Mouse (Mus musculus) neural tube, embryonic 12.5 days (tissue): ENCODE data around the gene Cdan1. TPM values are rescaled to one million over a fixed set of nuclear protein-coding genes. Genes with fewer than 3 reads are reported as not detected.
"Not testable (repeated sequence)": the region's sequence is repeated elsewhere in the genome, so short reads cannot be mapped to it uniquely, and the experiment has no call there.

Source experiments
- ATAC-seq: fragments of 200-750 bp; cut with Nextera tagmentation; 2 replicates; pipeline ENCODE4 v1.8.0; 2017; ENCODE audit warnings: low read depth, mild to moderate bottlenecking, moderate TSS enrichment, moderate library complexity; ENCODE audit not compliant: low FRiP score
- H3K27ac ChIP-seq: fragments of 300-500 bp; sonication (generic); 2 replicates; pipeline ENCODE4 v1.5.1; 2016
- H3K27me3 ChIP-seq: fragments of 300-500 bp; sonication (generic); replicated peaks from 2 replicates; pipeline ENCODE4 v1.6.1; 2016; ENCODE audit warnings: mild to moderate bottlenecking
- H3K36me3 ChIP-seq: fragments of 300-500 bp; sonication (generic); 2 replicates; pipeline ENCODE4 v1.6.1; 2016; ENCODE audit warnings: mild to moderate bottlenecking
- H3K4me1 ChIP-seq: fragments of 300-500 bp; sonication (generic); 2 replicates; pipeline ENCODE4 v1.6.1; 2016
- H3K4me2 ChIP-seq: fragments of 300-500 bp; sonication (generic); replicated peaks from 2 replicates; pipeline ENCODE4 v1.6.1; 2016; ENCODE audit warnings: mild to moderate bottlenecking
- H3K4me3 ChIP-seq: fragments of 300-500 bp; sonication (generic); 2 replicates; pipeline ENCODE4 v1.5.1; 2016
- H3K9ac ChIP-seq: fragments of 300-500 bp; sonication (generic); 2 replicates; pipeline ENCODE4 v1.6.1; 2016; ENCODE audit warnings: mild to moderate bottlenecking
- H3K9me3 ChIP-seq: fragments of 300-500 bp; sonication (generic); 2 replicates; pipeline ENCODE4 v1.6.1; 2016; ENCODE audit warnings: mild to moderate bottlenecking
- WGBS: fragments of 180-500 bp; shearing (Covaris S2); methylation state at CpG from one replicate; pipeline ENCODE4 v1.1.7; 2016; 5-methylcytosine and 5-hydroxymethylcytosine counted together
- polyA plus RNA-seq: library from polyadenylated mRNA; unstranded; fragments of >200 nt; fragmentation: Nextera tagmentation; extraction: Ambion mirVana; gene quantifications from 2 replicates; pipeline ENCODE4 v1.2.1, GENCODE M21; 2016

Cdan1 gene
- polyA plus RNA-seq, 1 experiment from 2014 or later = 9.7 TPM

GRCm38 (mm10) chr2:120707041-120707440 is 142.9 kb downstream of the Cdan1 start:
- Histone ChIP-seq H3K36me3 (peaks cover 13% of the 10 kb centered on the region), H3K4me2 (no peak overlapping the region), H3K27me3 (no peaks in the 10 kb centered on the region), H3K27ac (no peak overlapping the region), H3K9me3 (no peaks in the 10 kb centered on the region), H3K9ac (no peak overlapping the region), H3K4me1 (no peaks in the 10 kb centered on the region), H3K4me3 (no peak overlapping the region)
- ATAC-seq = no peak

DNA sequence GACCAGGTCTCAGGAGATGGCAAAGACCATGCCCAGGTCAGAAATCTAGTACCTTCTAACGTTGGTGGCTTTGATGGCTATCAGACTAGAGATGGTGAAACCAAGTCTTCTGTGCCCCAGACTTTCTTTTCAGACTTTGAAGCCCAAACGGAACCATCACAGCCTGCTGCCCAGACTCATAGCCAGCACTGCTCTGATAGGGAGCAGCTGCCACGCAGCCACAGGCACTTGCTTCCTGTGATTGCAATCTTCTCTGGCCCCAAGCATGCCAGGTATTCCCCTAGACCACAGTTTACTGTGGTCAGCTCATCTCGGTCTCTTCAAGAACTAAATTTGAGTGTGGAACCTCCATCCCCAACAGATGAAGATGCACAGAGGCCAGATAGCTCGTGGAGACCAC is 147.3 kb downstream of the Cdan1 start:
- peaks cover 22% of the 10 kb centered on the region for H3K36me3 ChIP-seq
- no peak for ATAC-seq
- WGBS = 76% methylated on average over 5 of the region's 5 CpGs
- no peak overlapping the region for H3K4me3 ChIP-seq
- H3K9me3 ChIP-seq = no peaks in the 10 kb centered on the region
- no peak overlapping the region for H3K27ac ChIP-seq
- H3K4me1 ChIP-seq = no peaks in the 10 kb centered on the region
- no peak overlapping the region for H3K4me2 ChIP-seq
- no peaks in the 10 kb centered on the region for H3K27me3 ChIP-seq
- no peak overlapping the region for H3K9ac ChIP-seq

DNA sequence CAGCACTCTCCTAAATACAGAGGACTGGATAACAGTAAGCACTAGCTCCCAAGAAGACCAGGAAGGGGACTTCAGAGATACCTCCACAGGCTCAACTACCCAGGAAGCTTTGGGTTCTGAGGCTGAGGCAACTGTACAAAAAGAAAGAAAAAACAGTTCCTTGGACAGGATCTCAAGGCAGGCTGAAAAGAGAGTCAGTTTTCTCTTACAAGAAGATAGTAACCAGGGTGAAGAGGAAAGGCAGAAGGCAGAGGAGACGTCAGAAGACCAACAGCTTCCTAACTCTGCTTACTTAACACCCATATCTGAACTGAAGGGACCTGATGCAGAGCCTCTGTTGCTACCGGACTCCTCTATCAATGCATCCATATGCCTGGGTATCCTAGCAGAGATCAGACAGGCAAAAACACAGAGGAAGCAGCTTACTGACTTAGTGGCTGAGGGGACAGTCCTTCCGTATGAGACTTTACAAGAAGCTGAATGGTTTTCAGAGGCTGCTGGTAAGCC is 149.5 kb downstream of the Cdan1 start:
- Histone ChIP-seq H3K27ac (no peak overlapping the region), H3K27me3 (no peaks in the 10 kb centered on the region), H3K4me2 (no peak overlapping the region), H3K36me3 (peaks cover 34% of the 10 kb centered on the region), H3K9ac (no peak overlapping the region), H3K9me3 (no peaks in the 10 kb centered on the region), H3K4me3 (no peak overlapping the region), H3K4me1 (no peaks in the 10 kb centered on the region)
- 91% methylated on average over 3 of the region's 3 CpGs for whole genome bisulfite sequencing
- no peak for ATAC-seq

DNA sequence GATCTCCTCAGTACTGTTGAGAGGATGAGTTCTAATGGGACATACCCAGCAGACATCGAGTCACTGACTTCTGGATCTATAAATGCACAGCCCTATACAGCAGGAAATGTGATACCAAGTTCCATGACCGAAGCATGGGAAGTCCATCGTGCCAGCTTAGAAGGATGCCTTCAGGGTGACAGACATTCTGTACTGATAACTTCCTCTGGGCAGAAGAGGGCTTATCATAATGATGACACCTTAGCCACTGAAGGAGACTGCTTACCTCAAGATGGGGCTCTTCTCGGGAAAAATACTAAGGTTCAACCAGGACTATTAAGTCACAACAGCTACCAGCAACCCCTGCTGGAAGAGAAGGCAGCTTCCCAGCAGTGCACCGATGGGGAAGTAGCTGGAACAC is 152.2 kb downstream of the Cdan1 start:
- 81% methylated on average over 5 of the region's 5 CpGs for WGBS
- H3K4me1 ChIP-seq = no peaks in the 10 kb centered on the region
- no peaks in the 10 kb centered on the region for H3K9me3 ChIP-seq
- no peaks in the 10 kb centered on the region for H3K27me3 ChIP-seq
- peaks cover 38% of the 10 kb centered on the region for H3K36me3 ChIP-seq
- H3K4me3 ChIP-seq = no peak overlapping the region
- no peak overlapping the region for H3K27ac ChIP-seq
- H3K4me2 ChIP-seq = no peak overlapping the region
- H3K9ac ChIP-seq = no peak overlapping the region
- no peak for ATAC-seq

- ATAC-seq, H3K27ac ChIP-seq, H3K9me3 ChIP-seq, H3K4me3 ChIP-seq, H3K4me2 ChIP-seq, H3K27me3 ChIP-seq, H3K4me1 ChIP-seq, H3K36me3 ChIP-seq, H3K9ac ChIP-seq: not testable (repeated sequence)
- WGBS = 91% methylated on average over 7 of the region's 7 CpGs
Measured at GRCm38 (mm10) chr2:120681151-120681550, 168.8 kb downstream of the Cdan1 start.

GRCm38 (mm10) chr2:120670253-120670652 is 179.7 kb downstream of the Cdan1 start:
- no peaks in the 10 kb centered on the region for H3K9me3 ChIP-seq
- no peak overlapping the region for H3K27ac ChIP-seq
- H3K4me1 ChIP-seq = no peaks in the 10 kb centered on the region
- peaks cover 5% of the 10 kb centered on the region; the same call in 1 of the 2 replicates for H3K36me3 ChIP-seq
- H3K9ac ChIP-seq = no peak overlapping the region
- no peak overlapping the region for H3K4me3 ChIP-seq
- 93% methylated on average over 2 of the region's 2 CpGs for WGBS
- no peak overlapping the region for H3K4me2 ChIP-seq
- no peaks in the 10 kb centered on the region for H3K27me3 ChIP-seq
- ATAC-seq = no peak

DNA sequence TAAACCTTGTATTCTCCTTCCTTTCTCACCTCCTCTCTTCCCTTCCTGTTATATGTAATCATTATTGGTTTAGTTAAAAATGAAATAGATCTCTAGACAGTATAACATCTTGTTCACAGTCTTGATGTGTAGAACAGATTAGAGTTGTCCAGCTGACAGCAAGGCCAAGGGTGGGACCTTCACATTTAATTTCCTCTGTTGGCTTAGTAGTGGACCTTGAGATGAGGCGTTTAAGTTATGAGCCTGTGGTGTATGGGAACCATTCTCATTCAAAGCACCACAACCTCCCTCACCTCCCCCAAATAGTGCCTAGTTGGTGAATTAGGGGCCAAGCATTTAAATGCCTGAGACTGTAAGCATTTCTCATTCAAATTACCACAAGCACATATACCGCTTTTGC is 182.5 kb downstream of the Cdan1 start:
- H3K9ac ChIP-seq = no peak overlapping the region
- H3K4me1 ChIP-seq = no peaks in the 10 kb centered on the region
- H3K27me3 ChIP-seq = no peaks in the 10 kb centered on the region
- 83% methylated on average over 2 of the region's 2 CpGs for WGBS
- H3K9me3 ChIP-seq = no peaks in the 10 kb centered on the region
- H3K4me3 ChIP-seq = no peak overlapping the region
- ATAC-seq = no peak
- H3K4me2 ChIP-seq = no peak overlapping the region
- peaks cover 5% of the 10 kb centered on the region; the same call in 1 of the 2 replicates for H3K36me3 ChIP-seq
- H3K27ac ChIP-seq = no peak overlapping the region

Other genes with a start within 250 kb of the Cdan1 start
- gene Haus2, start 240.7 kb downstream of the Cdan1 start, polyA plus RNA-seq = 32.7 and 34.3 TPM in 2 replicates
- gene Lrrc57, start 240.6 kb downstream of the Cdan1 start, polyA plus RNA-seq = 38.1 and 39.3 TPM in 2 replicates
- 4.2 and 4.8 TPM in 2 replicates for gene Stard9, start 221.0 kb downstream of the Cdan1 start, polyA plus RNA-seq
- gene Ttbk2, start 476 bp upstream of the Cdan1 start, polyA plus RNA-seq = 12.8 and 14.9 TPM in 2 replicates
- gene Ubr1, start 120.6 kb upstream of the Cdan1 start, polyA plus RNA-seq = 27.7 and 31.2 TPM in 2 replicates
- gene Tmem62, start 126.9 kb upstream of the Cdan1 start, polyA plus RNA-seq = 8.0 and 10.6 TPM in 2 replicates
- gene Ccndbp1, start 158.3 kb upstream of the Cdan1 start, polyA plus RNA-seq = 62.5 and 67.6 TPM in 2 replicates
- 3.1 and 3.5 TPM in 2 replicates for gene Epb42, start 186.9 kb upstream of the Cdan1 start, polyA plus RNA-seq
- 0.19 and 0.39 TPM in 2 replicates for gene Tgm5, start 235.7 kb upstream of the Cdan1 start, polyA plus RNA-seq